Mouse (Mus musculus) lung, adult 2 months (tissue): ENCODE data around the gene 1700123O20Rik. TPM values are rescaled to one million over a fixed set of nuclear protein-coding genes. Genes with fewer than 3 reads are reported as not detected.

Source experiments
- DNase-seq: peaks from one replicate; pipeline ENCODE4 v3.0.0; 2022
- H3K4me1 ChIP-seq: fragments of 200-500 bp; 2 replicates; pipeline ENCODE4 v1.6.1; 2011; ENCODE audit warnings: low read length; ENCODE audit not compliant: control insufficient read depth, insufficient read depth
- H3K4me3 ChIP-seq: fragments of 200-500 bp; replicated peaks from 2 replicates; pipeline ENCODE3; 2011; ENCODE audit warnings: low read depth, mild to moderate bottlenecking, control low read depth, low read length; ENCODE audit errors: extremely low read depth
- CTCF ChIP-seq: fragments of 200-500 bp; IDR thresholded peaks from 2 replicates; pipeline ENCODE4 v1.5.1; 2011; ENCODE audit warnings: mild to moderate bottlenecking, low read length, control low read depth; ENCODE audit not compliant: insufficient read depth
- POLR2A ChIP-seq: fragments of 200-500 bp; IDR thresholded peaks from 2 replicates; pipeline ENCODE4 v1.6.1; 2011; ENCODE audit warnings: low read depth, mild to moderate bottlenecking, control low read depth, low read length, borderline replicate concordance; ENCODE audit errors: extremely low read depth
- WGBS: fragments of 180-500 bp; shearing (Covaris S2); methylation state at CpG from one replicate; pipeline ENCODE4 v1.1.7; 2018; 5-methylcytosine and 5-hydroxymethylcytosine counted together
- polyA plus RNA-seq: library from polyadenylated mRNA; depleted of rRNA; stranded (reverse); fragments of >200 nt; gene quantifications from 2 replicates; pipeline ENCODE4 v1.2.3, GENCODE M21; 2012

1700123O20Rik gene
- polyA plus RNA-seq, 1 experiment: 49.8 TPM

DNA sequence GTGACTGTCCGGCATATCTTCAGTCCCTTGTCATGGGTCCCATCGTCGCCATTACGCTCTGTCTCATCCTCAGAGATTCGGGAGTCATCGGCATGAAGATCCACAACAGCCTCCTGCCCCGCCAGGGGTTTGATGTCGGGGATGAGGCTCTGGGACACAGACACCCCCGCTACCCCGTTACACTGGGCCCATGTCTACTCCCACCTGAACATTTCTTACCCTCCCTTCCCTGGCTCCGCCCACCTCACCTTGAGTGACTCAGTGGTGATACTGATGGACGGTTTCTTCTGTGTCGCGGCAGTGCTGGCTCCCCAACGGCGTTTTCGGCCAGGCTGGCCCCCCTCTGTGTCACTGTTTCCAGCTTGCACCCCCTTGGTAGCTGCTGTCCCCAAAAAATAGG, 39.6 kb upstream of the 1700123O20Rik start:
- TF ChIP-seq POLR2A (no peak), CTCF (no peak)
- no peaks in the 10 kb centered on the region for H3K4me1 ChIP-seq
- 88% methylated on average over 17 of the region's 17 CpGs for WGBS
- DNase-seq: no peak
- H3K4me3 ChIP-seq: no peak overlapping the region

DNA sequence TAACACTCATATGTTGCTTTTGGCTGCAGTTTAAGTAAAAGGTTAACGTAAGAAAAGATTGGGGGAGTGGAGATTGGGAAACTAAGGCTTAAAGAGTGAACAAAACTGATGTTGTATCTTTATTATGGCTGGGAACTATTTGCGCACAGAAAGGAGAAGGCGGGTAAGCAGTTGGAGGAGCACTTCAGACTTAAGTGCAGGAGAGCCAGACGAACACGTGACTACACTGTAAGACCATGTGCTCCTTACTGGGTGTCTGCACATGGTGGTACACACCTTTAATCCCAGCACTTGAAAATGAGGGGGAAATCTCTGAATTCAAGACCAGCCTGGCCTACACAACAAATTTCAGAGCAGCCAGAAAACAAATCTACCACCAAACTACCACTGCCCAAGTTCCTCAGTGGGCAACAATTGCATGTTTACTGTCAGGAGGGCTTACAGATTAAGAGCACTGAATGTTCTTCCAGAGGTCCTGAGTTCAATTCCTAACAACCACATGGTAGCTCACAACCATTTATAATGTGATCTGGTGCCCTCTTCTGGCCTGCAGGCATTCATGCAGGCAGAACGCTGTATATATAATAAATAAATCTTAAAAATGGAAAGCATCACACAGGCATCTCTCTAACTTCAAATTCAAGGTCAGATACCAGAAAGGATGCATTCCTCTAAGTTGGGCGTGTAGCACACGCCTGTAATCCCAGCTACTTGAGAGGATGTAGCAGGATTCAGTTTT, 38.9 kb upstream of the 1700123O20Rik start:
- Histone ChIP-seq H3K4me1 (no peaks in the 10 kb centered on the region), H3K4me3 (no peak overlapping the region)
- 74% methylated on average over 8 of the region's 8 CpGs for WGBS
- TF ChIP-seq POLR2A (no peak), CTCF (no peak)
- peak; percentile 38 for DNase-seq

DNA sequence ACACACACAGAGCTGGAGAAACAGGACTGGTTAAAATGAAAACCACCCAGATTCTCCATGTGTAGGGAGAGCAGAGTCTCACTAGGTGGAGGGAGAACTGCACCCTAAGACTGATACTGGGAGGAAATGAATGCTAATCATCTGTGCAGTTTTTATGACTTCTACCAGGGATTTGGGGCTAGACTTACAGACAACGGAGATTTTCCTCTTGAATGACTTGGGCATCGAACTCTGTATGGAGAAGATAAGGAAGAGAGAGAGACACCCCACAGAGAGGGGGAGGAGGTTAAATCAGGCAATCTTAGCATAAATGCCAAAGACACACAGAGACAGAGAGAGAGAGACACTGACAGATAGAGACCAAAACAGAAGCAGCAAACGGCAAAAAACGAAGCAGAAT, 38.1 kb upstream of the 1700123O20Rik start:
- no peak for DNase-seq
- Histone ChIP-seq H3K4me3 (no peak overlapping the region), H3K4me1 (no peaks in the 10 kb centered on the region)
- WGBS: 70% methylated on average over 4 of the region's 4 CpGs
- TF ChIP-seq CTCF (no peak), POLR2A (no peak)

DNA sequence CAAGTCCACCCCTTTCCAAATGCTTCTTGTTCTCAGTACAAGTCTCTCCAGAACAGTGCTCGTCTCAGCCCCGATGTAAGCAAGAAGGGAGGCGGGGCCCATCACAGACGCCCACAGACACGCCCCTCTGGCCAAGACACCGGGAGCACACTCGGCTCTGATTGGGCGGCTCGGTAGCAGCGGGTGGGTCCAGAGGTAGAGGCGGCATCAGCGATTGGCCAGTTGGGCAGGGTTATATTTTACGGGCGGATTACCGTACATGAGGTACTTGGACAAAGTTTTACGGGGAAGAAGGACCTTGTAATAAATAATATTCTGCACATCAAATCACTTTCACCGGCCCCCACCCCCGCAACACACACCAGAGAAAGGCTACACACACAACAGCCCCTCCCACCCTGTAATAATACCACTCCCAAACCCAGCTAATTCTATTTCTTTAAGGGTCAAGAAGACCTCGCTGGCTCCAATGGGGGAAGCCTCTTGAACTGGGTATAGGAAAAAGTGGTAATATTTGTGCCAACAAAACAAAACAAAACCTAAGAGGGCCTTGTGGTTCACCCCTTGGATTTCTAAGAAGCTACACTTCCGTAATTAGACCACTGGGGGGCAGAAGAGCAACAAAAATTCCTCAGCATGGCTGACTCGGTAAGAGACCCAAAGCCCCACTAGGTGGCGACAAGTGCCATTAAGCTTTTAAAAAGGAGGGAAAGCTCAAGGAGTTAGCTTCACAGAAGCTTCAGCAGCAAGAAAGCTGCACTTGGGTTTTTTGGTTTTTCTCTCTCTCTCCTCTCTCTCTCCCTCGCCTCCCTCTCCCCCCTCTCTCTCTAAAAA, 35.2 kb upstream of the 1700123O20Rik start:
- 52% methylated on average over 23 of the region's 23 CpGs for WGBS
- no peak overlapping the region for H3K4me3 ChIP-seq
- peak; percentile 72 for DNase-seq
- peaks cover 6% of the 10 kb centered on the region for H3K4me1 ChIP-seq
- peak; percentile 80 for TF ChIP-seq CTCF
- TF ChIP-seq POLR2A: no peak

DNA sequence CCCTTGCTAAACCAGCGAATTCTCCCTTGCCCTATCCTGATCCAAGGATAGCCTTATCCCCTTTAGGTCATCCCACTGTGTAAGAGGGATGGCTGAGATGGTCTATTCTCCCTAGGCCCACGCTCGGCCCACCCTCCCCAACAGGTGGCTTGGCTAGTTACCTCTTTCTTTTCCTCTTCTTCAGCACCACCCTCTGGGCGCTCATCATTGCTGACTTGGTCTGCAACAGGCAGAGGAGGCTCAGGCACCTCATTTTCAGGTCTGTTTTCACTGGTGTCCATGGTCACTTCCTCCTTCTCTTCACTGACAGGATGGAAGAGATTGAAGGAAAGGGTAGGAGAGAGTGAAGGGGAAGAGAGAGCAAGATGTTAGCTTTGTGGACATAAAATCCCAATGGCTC, 34.5 kb upstream of the 1700123O20Rik start:
- DNase-seq: no peak
- peaks cover 6% of the 10 kb centered on the region for H3K4me1 ChIP-seq
- TF ChIP-seq CTCF: no peak
- TF ChIP-seq POLR2A: no peak
- no peak overlapping the region for H3K4me3 ChIP-seq
- 78% methylated on average over 4 of the region's 4 CpGs for WGBS

DNA sequence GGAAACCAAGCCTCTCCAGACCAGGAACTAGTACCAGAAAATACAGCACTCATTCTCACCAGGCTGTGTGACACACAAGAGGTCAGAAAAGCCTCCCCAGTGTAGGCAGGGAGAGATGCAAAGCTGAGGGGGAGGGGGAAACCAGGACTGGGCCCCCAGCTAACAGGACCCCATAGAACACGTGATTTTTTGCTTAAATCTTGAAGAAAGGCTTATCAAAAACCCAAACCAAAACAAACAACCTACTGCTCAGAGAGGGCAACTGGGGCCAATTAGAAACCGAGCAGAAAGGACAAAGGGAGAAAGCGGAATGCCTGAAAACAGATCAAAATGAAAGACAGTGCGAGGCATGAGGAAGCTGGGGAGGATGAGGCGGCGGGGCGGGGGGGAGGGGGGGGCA, 33.2 kb upstream of the 1700123O20Rik start:
- Histone ChIP-seq H3K4me1 (peaks cover 6% of the 10 kb centered on the region), H3K4me3 (no peak overlapping the region)
- no peak for TF ChIP-seq CTCF
- no peak for TF ChIP-seq POLR2A
- WGBS: 7% methylated on average over 7 of the region's 7 CpGs
- no peak for DNase-seq

DNA sequence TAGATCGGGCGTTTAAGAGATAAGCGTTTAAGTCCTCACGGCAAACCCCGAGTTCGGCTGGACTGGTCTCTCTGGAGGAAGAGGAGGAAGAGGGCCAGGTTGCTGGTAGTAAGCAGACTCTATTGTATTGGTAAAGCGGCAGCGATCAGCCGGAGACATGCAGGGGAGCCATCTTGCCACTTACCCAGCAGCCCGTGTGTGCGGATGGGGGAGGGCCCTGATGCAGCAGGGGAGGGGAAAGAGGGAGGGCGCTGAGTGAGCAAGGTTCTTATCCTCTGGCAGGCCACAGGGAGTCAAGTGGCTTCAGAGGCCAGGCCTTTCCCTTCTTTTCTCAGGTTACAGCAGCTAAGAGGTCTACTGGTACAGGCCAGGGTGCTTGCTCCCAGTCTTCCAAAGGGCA, 32.5 kb upstream of the 1700123O20Rik start:
- 1% methylated on average over 12 of the region's 12 CpGs for WGBS
- TF ChIP-seq CTCF (no peak), POLR2A (peak; percentile 30; the same call in 1 of the 2 replicates)
- Histone ChIP-seq H3K4me3 (peak overlapping the region; percentile 91), H3K4me1 (peaks cover 6% of the 10 kb centered on the region)
- peak; percentile 74 for DNase-seq

- DNase-seq: no peak
- whole genome bisulfite sequencing: 86% methylated on average over 2 of the region's 2 CpGs
- H3K4me3 ChIP-seq: no peak overlapping the region
- TF ChIP-seq POLR2A: no peak
- TF ChIP-seq CTCF: no peak
- no peaks in the 10 kb centered on the region for H3K4me1 ChIP-seq
Measured at GRCm38 (mm10) chr14:54660009-54660408, 26.0 kb upstream of the 1700123O20Rik start.

GRCm38 (mm10) chr14:54664477-54665222, 21.4 kb upstream of the 1700123O20Rik start:
- DNase-seq: no peak
- Histone ChIP-seq H3K4me1 (no peaks in the 10 kb centered on the region), H3K4me3 (no peak overlapping the region)
- WGBS: 88% methylated on average over 10 of the region's 10 CpGs
- TF ChIP-seq POLR2A (no peak), CTCF (no peak)
